14 mouse cellular contexts compared by ENCODE assay signal in genomic region chr5:3395020-3395419, GRCm38 (mm10). TPM values are rescaled to one million over a fixed set of nuclear protein-coding genes. Genes with fewer than 3 reads are reported as not detected.
DNase-seq lines count a peak whose midpoint lies in the region; ATAC-seq and TF ChIP-seq lines count a peak whose summit lies in the region.
"Had no signal": no experiment of that assay in that cellular context is flagged by ENCODE, and none has a peak within 500 bp of the region (broad histone marks: within the 10 kb centered on the region; RNA-seq: fewer than 3 reads in every experiment).

No protein-coding gene starts in this region.

- ATAC-seq in midbrain, embryonic 12.5 days (ENCODE audit: low FRiP score, low read depth) = peak; percentile 86
- ATAC-seq: Patski had no signal

- no peak overlapping the region for H3K4me3 ChIP-seq in bone marrow, adult 2 months (replicated peaks; ENCODE audit: control insufficient read depth, low read depth, low read length)
- no peak overlapping the region for H3K4me3 ChIP-seq in hindbrain, embryonic 10.5 days
- no peak overlapping the region for H3K4me3 ChIP-seq in midbrain, embryonic 12.5 days

- no peaks in the 10 kb centered on the region for H3K36me3 ChIP-seq in hindbrain, embryonic 10.5 days
- H3K36me3 ChIP-seq in midbrain, embryonic 12.5 days = no peaks in the 10 kb centered on the region

- TF ChIP-seq POLR2A in bone marrow, adult 2 months (IDR thresholded peaks at IDR 0.05; ENCODE audit: borderline replicate concordance, control insufficient read depth, low read depth, low read length) = no peak

- peaks cover 6% of the 10 kb centered on the region for H3K4me1 ChIP-seq in bone marrow, adult 2 months (ENCODE audit: control insufficient read depth, insufficient read depth, low read length)
- peaks cover 15% of the 10 kb centered on the region for H3K4me1 ChIP-seq in hindbrain, embryonic 10.5 days (replicated peaks)
- peaks cover 19% of the 10 kb centered on the region for H3K4me1 ChIP-seq in midbrain, embryonic 12.5 days

- no peak for TF ChIP-seq CTCF in bone marrow, adult 2 months (IDR thresholded peaks at IDR 0.05; ENCODE audit: control insufficient read depth, insufficient read depth, low read length)

- peak; percentile 44 to 45 for DNase-seq in cerebellum, postnatal 25 days
- DNase-seq in cerebellum, adult 8-10 months = no peak
- peak; percentile 25 for DNase-seq in hindbrain, embryonic 10.5 days (ENCODE audit: low spot score)
- no peak for DNase-seq in kidney, postnatal 25 days
- no peak for DNase-seq in kidney, adult 9 months
- DNase-seq in gastrocnemius, postnatal 4 days (ENCODE audit: low spot score in 2 of 2) = no peak
- DNase-seq: adrenal gland, postnatal 36 days; gastrocnemius, postnatal 36 days; kidney, postnatal 14 days; lung, adult 18-20 months; thymus, postnatal 25 days had no signal

- peak overlapping the region; percentile 38; the same call in 1 of the 2 replicates for H3K27ac ChIP-seq in bone marrow, adult 2 months (ENCODE audit: control insufficient read depth, insufficient read depth, low read depth, low read length, poor library complexity)
- H3K27ac ChIP-seq in hindbrain, embryonic 10.5 days = peak overlapping the region; percentile 24; the same call in 1 of the 2 replicates
- H3K27ac ChIP-seq in midbrain, embryonic 12.5 days (replicated peaks) = peak overlapping the region; percentile 71

- H3K4me2 ChIP-seq in midbrain, embryonic 12.5 days (replicated peaks) = peak overlapping the region; percentile 16; the same call in 1 of the 2 replicates

- no peaks in the 10 kb centered on the region for H3K9me3 ChIP-seq in hindbrain, embryonic 10.5 days
- H3K9me3 ChIP-seq in midbrain, embryonic 12.5 days = no peaks in the 10 kb centered on the region

- no peaks in the 10 kb centered on the region for H3K27me3 ChIP-seq in hindbrain, embryonic 10.5 days (ENCODE audit: insufficient read depth, poor library complexity, severe bottlenecking)
- H3K27me3 ChIP-seq in midbrain, embryonic 12.5 days = no peaks in the 10 kb centered on the region
- H3K27me3 ChIP-seq: Patski had no signal

- 62% methylated on average over 6 of the region's 6 CpGs for WGBS in bone marrow, adult 2 months
- 51% methylated on average over 6 of the region's 6 CpGs for WGBS in hindbrain, embryonic 10.5 days
- 32% methylated on average over 6 of the region's 6 CpGs for WGBS in midbrain, embryonic 12.5 days

- H3K9ac ChIP-seq in midbrain, embryonic 12.5 days (replicated peaks) = no peak overlapping the region

RNA-seq across cellular contexts. Expression of gene Cdk6, which starts 53.7 kb away (rescaled TPM):
- polyA plus RNA-seq in bone marrow, adult 2 months (2011; ENCODE audit: insufficient read depth, insufficient read length, low replicate concordance, missing spikeins) = 10.8 and 31.0 TPM in 2 replicates
- polyA plus RNA-seq in hindbrain, embryonic 10.5 days (2016; fragmentation: Nextera tagmentation; extraction: Ambion mirVana) = 18.3 and 20.0 TPM in 2 replicates
- 16.5 and 18.0 TPM in 2 replicates for polyA plus RNA-seq in midbrain, embryonic 12.5 days (2016; fragmentation: Nextera tagmentation; extraction: Ambion mirVana)
- total RNA-seq in gastrocnemius, postnatal 4 days (2021) = 10 to 100 TPM; 18.0 to 21.2 TPM

Comparison
In these comparisons a context has a peak if more than half of its experiments do, and no peak if none do; other contexts are left out.
1. DNase-seq: peak in cerebellum, postnatal 25 days (2 of 2) and hindbrain, embryonic 10.5 days (single experiment); none in cerebellum, adult 8-10 months (single experiment), kidney, postnatal 25 days (0 of 2), kidney, adult 9 months (single experiment) and gastrocnemius, postnatal 4 days (0 of 2).
2. Peak in every context shown above with its lines, with median percentiles within 50 percentile points of each other: H3K27ac ChIP-seq.